Mouse (Mus musculus) embryonic facial prominence, embryonic 13.5 days (tissue): ENCODE data around the gene Bcl7c. TPM values are rescaled to one million over a fixed set of nuclear protein-coding genes. Genes with fewer than 3 reads are reported as not detected.
"Not testable (repeated sequence)": the region's sequence is repeated elsewhere in the genome, so short reads cannot be mapped to it uniquely, and the experiment has no call there.

ENCODE experiments used
- ATAC-seq: fragments of 200-750 bp; cut with Nextera tagmentation; 2 replicates; pipeline ENCODE4 v1.8.0; 2017; ENCODE audit warnings: low read depth; ENCODE audit not compliant: insufficient number of reproducible peaks, insufficient read depth, low FRiP score, low TSS enrichment
- H3K27ac ChIP-seq: fragments of 300-500 bp; sonication (generic); 2 replicates; pipeline ENCODE4 v1.5.1; 2015; ENCODE audit warnings: moderate library complexity, mild to moderate bottlenecking, inconsistent platforms
- H3K27me3 ChIP-seq: fragments of 300-500 bp; sonication (generic); 2 replicates; pipeline ENCODE4 v1.6.1; 2015; ENCODE audit warnings: mild to moderate bottlenecking, inconsistent platforms
- H3K36me3 ChIP-seq: fragments of 300-500 bp; sonication (generic); 2 replicates; pipeline ENCODE4 v1.6.1; 2015; ENCODE audit warnings: mild to moderate bottlenecking, inconsistent platforms
- H3K4me1 ChIP-seq: fragments of 300-500 bp; sonication (generic); 2 replicates; pipeline ENCODE4 v1.6.1; 2015; ENCODE audit warnings: inconsistent platforms
- H3K4me2 ChIP-seq: fragments of 300-500 bp; sonication (generic); 2 replicates; pipeline ENCODE4 v1.6.1; 2015; ENCODE audit warnings: moderate library complexity, mild to moderate bottlenecking, inconsistent platforms
- H3K4me3 ChIP-seq: fragments of 300-500 bp; sonication (generic); 2 replicates; pipeline ENCODE4 v1.5.1; 2015; ENCODE audit warnings: mild to moderate bottlenecking, inconsistent platforms
- H3K9ac ChIP-seq: fragments of 300-500 bp; sonication (generic); 2 replicates; pipeline ENCODE4 v1.6.1; 2015; ENCODE audit warnings: mild to moderate bottlenecking, inconsistent platforms
- H3K9me3 ChIP-seq: fragments of 300-500 bp; sonication (generic); 2 replicates; pipeline ENCODE4 v1.6.1; 2016; ENCODE audit warnings: inconsistent platforms
- WGBS: fragments of 180-500 bp; shearing (Covaris S2); methylation state at CpG from one replicate; pipeline ENCODE4 v1.1.7; 2015; ENCODE audit warnings: mixed read lengths; 5-methylcytosine and 5-hydroxymethylcytosine counted together
- polyA plus RNA-seq: library from polyadenylated mRNA; unstranded; fragments of >200 nt; fragmentation: Nextera tagmentation; extraction: Ambion mirVana; gene quantifications from 2 replicates; pipeline ENCODE4 v1.2.1, GENCODE M21; 2015

Bcl7c gene
- polyA plus RNA-seq, 1 experiment from 2014 or later, result 96.8 TPM

- H3K4me1 ChIP-seq, result peaks cover 9% of the 10 kb centered on the region; the same call in 1 of the 2 replicates
- 43% methylated on average over 4 of the region's 4 CpGs for WGBS
- H3K4me3 ChIP-seq, result no peak overlapping the region
- no peak overlapping the region for H3K4me2 ChIP-seq
- ATAC-seq, result no peak
- no peaks in the 10 kb centered on the region for H3K36me3 ChIP-seq
- no peaks in the 10 kb centered on the region for H3K9me3 ChIP-seq
- H3K27me3 ChIP-seq, result no peaks in the 10 kb centered on the region
- no peak overlapping the region for H3K9ac ChIP-seq
- no peak overlapping the region for H3K27ac ChIP-seq
Measured at GRCm38 (mm10) chr7:127641260-127641659, 67.5 kb downstream of the Bcl7c start.

DNA sequence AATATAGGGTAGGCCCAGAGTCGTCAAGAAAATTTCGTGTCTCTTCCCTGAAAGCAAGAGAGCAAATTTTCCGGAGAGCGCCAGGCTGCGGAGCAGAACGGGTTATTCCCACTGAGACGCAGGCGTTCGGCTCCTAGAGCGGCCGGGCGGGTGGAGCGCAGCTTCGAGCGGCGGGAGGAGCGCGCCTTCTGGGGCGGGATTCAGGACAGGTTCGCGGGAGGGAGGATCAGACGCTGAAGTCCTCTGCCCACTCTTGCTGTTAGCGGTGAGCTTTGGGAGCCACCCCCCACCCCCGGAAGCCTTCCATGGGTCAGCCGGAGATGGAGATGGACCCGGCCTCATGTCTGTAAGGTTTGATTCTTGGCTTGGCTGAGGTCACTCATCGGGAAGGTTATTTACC lies 71.8 kb downstream of the Bcl7c start:
- Histone ChIP-seq H3K4me3 (peak overlapping the region; percentile 65), H3K4me2 (peak overlapping the region; percentile 73), H3K27me3 (no peaks in the 10 kb centered on the region), H3K4me1 (peaks cover 9% of the 10 kb centered on the region; the same call in 1 of the 2 replicates), H3K9ac (peak overlapping the region; percentile 81), H3K9me3 (no peaks in the 10 kb centered on the region), H3K36me3 (no peaks in the 10 kb centered on the region), H3K27ac (no peak overlapping the region; the same call in 1 of the 2 replicates)
- ATAC-seq, result peak; percentile 64; the same call in 1 of the 2 replicates
- under 1% methylated on average over 26 of the region's 27 CpGs for WGBS

GRCm38 (mm10) chr7:127631416-127631815 lies 77.3 kb downstream of the Bcl7c start:
- peaks cover 2% of the 10 kb centered on the region; the same call in 1 of the 2 replicates for H3K4me1 ChIP-seq
- ATAC-seq, result no peak
- H3K36me3 ChIP-seq, result no peaks in the 10 kb centered on the region
- 84% methylated on average over 4 of the region's 4 CpGs for whole genome bisulfite sequencing
- H3K9me3 ChIP-seq, result no peaks in the 10 kb centered on the region
- H3K27me3 ChIP-seq, result no peaks in the 10 kb centered on the region
- H3K4me3 ChIP-seq, result no peak overlapping the region
- no peak overlapping the region for H3K4me2 ChIP-seq
- no peak overlapping the region for H3K9ac ChIP-seq
- no peak overlapping the region for H3K27ac ChIP-seq

GRCm38 (mm10) chr7:127628646-127629045 lies 80.1 kb downstream of the Bcl7c start:
- H3K4me1 ChIP-seq, result no peaks in the 10 kb centered on the region
- no peak overlapping the region for H3K9ac ChIP-seq
- H3K27me3 ChIP-seq, result no peaks in the 10 kb centered on the region
- H3K4me3 ChIP-seq, result no peak overlapping the region
- H3K9me3 ChIP-seq, result no peaks in the 10 kb centered on the region
- no peaks in the 10 kb centered on the region for H3K36me3 ChIP-seq
- no peak overlapping the region for H3K4me2 ChIP-seq
- no peak overlapping the region for H3K27ac ChIP-seq
- no peak for ATAC-seq
- WGBS, result 79% methylated on average over 5 of the region's 5 CpGs

- no peaks in the 10 kb centered on the region for H3K27me3 ChIP-seq
- no peak for ATAC-seq
- H3K4me2 ChIP-seq, result no peak overlapping the region
- H3K4me1 ChIP-seq, result no peaks in the 10 kb centered on the region
- H3K36me3 ChIP-seq, result no peaks in the 10 kb centered on the region
- H3K27ac ChIP-seq, result no peak overlapping the region
- WGBS, result 92% methylated on average over 4 of the region's 4 CpGs
- H3K9me3 ChIP-seq, result no peaks in the 10 kb centered on the region
- no peak overlapping the region for H3K9ac ChIP-seq
- H3K4me3 ChIP-seq, result no peak overlapping the region
Measured at GRCm38 (mm10) chr7:127626471-127626870, 82.3 kb downstream of the Bcl7c start.

- no peak for ATAC-seq
- H3K4me2 ChIP-seq, result no peak overlapping the region
- H3K4me3 ChIP-seq, result no peak overlapping the region
- no peak overlapping the region for H3K27ac ChIP-seq
- WGBS, result 94% methylated on average over 7 of the region's 7 CpGs
- H3K4me1 ChIP-seq, result no peaks in the 10 kb centered on the region
- H3K27me3 ChIP-seq, result no peaks in the 10 kb centered on the region
- H3K9ac ChIP-seq, result no peak overlapping the region
- no peaks in the 10 kb centered on the region for H3K36me3 ChIP-seq
- no peaks in the 10 kb centered on the region for H3K9me3 ChIP-seq
Measured at GRCm38 (mm10) chr7:127626039-127626438, 82.7 kb downstream of the Bcl7c start.

GRCm38 (mm10) chr7:127618402-127618801 lies 90.3 kb downstream of the Bcl7c start:
- not testable (repeated sequence) for H3K9ac ChIP-seq, ATAC-seq, H3K4me3 ChIP-seq, H3K4me2 ChIP-seq, H3K36me3 ChIP-seq, H3K27ac ChIP-seq, H3K9me3 ChIP-seq, H3K27me3 ChIP-seq
- H3K4me1 ChIP-seq, result peaks cover 14% of the 10 kb centered on the region
- 94% methylated on average over 7 of the region's 8 CpGs for WGBS

DNA sequence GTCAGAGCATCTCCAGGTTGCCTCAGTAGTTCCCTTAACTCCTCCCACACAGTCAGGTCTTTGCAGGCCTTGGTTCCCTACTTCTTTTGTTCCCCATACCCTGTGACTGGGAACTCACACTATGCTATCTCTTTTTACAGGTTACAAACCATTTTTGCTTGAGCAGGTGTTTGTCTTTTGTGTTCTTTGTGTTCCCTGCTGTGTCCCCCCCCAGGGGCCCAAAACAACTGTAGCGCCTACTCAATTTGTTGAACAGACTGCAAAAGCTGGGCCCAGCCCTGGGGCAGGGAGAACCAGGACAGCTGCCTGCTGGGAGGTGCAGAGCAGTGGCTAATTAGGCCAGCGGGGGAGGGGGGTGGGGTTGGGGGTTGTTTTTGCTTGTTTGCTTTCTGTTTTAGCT lies 90.8 kb downstream of the Bcl7c start:
- Histone ChIP-seq H3K9ac (no peak overlapping the region), H3K4me3 (no peak overlapping the region), H3K9me3 (no peaks in the 10 kb centered on the region), H3K27me3 (no peaks in the 10 kb centered on the region), H3K36me3 (no peaks in the 10 kb centered on the region), H3K4me2 (no peak overlapping the region), H3K4me1 (peaks cover 14% of the 10 kb centered on the region), H3K27ac (no peak overlapping the region)
- 35% methylated on average over 2 of the region's 2 CpGs for WGBS
- no peak for ATAC-seq

GRCm38 (mm10) chr7:127616881-127617280 lies 91.9 kb downstream of the Bcl7c start:
- Histone ChIP-seq H3K27ac (no peak overlapping the region), H3K9me3 (no peaks in the 10 kb centered on the region), H3K4me1 (peaks cover 14% of the 10 kb centered on the region), H3K36me3 (peaks cover 10% of the 10 kb centered on the region), H3K27me3 (no peaks in the 10 kb centered on the region), H3K4me3 (no peak overlapping the region), H3K4me2 (no peak overlapping the region), H3K9ac (no peak overlapping the region)
- no peak for ATAC-seq
- WGBS, result 87% methylated on average over 1 of the region's 1 CpGs

- no peaks in the 10 kb centered on the region for H3K9me3 ChIP-seq
- H3K4me3 ChIP-seq, result no peak overlapping the region
- H3K4me1 ChIP-seq, result peaks cover 14% of the 10 kb centered on the region
- no peak for ATAC-seq
- peaks cover 16% of the 10 kb centered on the region for H3K36me3 ChIP-seq
- H3K27me3 ChIP-seq, result no peaks in the 10 kb centered on the region
- peak overlapping the region; percentile 86; the same call in 1 of the 2 replicates for H3K4me2 ChIP-seq
- no peak overlapping the region for H3K27ac ChIP-seq
- H3K9ac ChIP-seq, result no peak overlapping the region
- 60% methylated on average over 1 of the region's 1 CpGs for WGBS
Measured at GRCm38 (mm10) chr7:127616336-127616735, 92.4 kb downstream of the Bcl7c start.

DNA sequence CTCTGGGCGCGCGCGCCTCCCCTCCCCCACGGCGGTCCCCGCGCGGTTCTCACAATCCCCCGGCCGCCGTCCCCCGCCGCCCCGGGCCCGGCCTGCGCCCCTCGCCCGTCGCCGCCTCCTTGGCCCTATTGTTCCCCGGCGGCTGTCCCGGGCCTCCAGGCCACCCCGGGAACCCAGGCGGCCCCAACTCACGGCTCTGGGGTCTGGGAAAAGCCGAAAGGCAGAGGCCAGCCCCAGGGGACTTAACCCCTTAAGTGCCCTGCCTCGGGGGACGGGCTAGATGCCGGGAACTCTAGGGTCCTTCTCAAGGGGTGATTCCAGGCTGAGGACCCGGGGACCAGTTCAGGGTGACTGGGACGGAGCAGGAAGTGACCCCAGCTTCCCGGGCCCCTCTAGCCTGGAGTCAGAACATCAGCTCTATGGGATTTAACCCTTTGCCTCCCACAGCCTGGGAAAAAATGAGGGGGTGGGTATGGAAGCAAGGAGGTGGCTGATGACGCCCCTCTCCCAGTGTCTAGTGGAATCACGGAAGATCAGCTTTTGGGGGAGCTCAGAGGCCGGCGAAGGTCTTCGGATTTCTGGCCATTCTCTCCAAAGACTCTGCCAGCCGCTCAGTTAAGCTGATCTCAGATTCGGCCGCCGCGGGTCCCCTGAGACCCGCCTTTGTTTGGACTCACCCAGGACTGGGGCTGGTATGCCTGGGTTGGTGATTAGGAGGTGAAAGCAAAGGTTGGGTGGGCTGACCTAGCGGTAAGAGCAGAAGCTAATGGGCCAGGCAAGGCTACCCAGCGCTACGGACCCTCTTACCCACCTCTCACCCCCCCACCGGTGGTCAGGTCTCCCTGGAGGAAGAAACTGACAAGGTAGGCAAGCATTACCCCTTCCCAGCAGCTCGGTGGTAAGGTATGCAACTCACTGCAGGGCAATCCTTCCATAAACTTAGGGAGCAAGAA lies 93.6 kb downstream of the Bcl7c start, which contains the start of gene Zfp629:
Gene Zfp629, minus strand, starts transcription at position 907 of the 953 bp plus-strand sequence.
- H3K4me1 ChIP-seq, result peaks cover 14% of the 10 kb centered on the region
- H3K9ac ChIP-seq, result peak within 1 kb of the TSS; percentile 94
- H3K27me3 ChIP-seq, result no peaks in the 10 kb centered on the region
- H3K27ac ChIP-seq, result peak within 1 kb of the TSS; percentile 85
- ATAC-seq, result peak; percentile 83
- H3K9me3 ChIP-seq, result no peaks in the 10 kb centered on the region
- H3K36me3 ChIP-seq, result peaks cover 27% of the 10 kb centered on the region
- peak within 1 kb of the TSS; percentile 86 for H3K4me2 ChIP-seq
- WGBS, result 1% methylated on average over 50 of the region's 50 CpGs
- H3K4me3 ChIP-seq, result peak within 1 kb of the TSS; percentile 100

DNA sequence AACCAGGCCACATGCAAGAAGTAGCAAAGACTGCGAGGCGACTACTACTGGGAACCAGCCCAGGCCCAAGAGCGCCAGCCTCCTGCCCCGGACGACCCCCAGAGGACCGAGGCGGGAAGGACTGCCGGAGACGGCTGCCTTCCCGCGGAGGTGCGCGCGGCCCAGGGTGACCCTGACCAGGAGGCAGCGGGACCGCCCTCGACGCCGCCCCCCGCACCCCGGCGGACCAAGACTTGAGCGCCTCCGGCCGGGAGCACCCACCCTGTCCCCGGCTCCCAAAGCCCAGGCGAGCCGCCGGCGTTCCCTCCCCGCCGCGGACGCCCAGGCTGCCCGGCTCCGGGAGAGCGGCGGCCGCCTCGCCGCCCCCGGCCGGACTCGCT lies 94.2 kb downstream of the Bcl7c start:
- Histone ChIP-seq H3K4me1 (peaks cover 14% of the 10 kb centered on the region), H3K9me3 (no peaks in the 10 kb centered on the region), H3K9ac (peak overlapping the region; percentile 94), H3K36me3 (peaks cover 34% of the 10 kb centered on the region), H3K27me3 (no peaks in the 10 kb centered on the region), H3K4me2 (peak overlapping the region; percentile 86), H3K4me3 (peak overlapping the region; percentile 100), H3K27ac (peak overlapping the region; percentile 85)
- WGBS, result 5% methylated on average over 41 of the region's 44 CpGs
- ATAC-seq, result 0 out of 2 replicates have a peak, but pooled peaks have one; percentile 12
